Mouse (Mus musculus): ENCODE measurements at regions not wholly inside any gene's neighbourhood (a gene's known extent, or its start where the extent isn't known, plus 50 kb on each side); places are given as distances from the start of the nearest gene placed in this dataset.
"Not testable (repeated sequence)": the region's sequence is repeated elsewhere in the genome, so short reads cannot be mapped to it uniquely, and the experiment has no call there.

- Histone ChIP-seq H3K4me1 (ENCODE audit: insufficient read depth, low read length) (no peaks in the 10 kb centered on the region), H3K9ac (replicated peaks; ENCODE audit: low read length) (no peak overlapping the region), H3K27me3 (ENCODE audit: insufficient read depth, low read length) (no peaks in the 10 kb centered on the region), H3K9me3 (ENCODE audit: low read length) (no peaks in the 10 kb centered on the region), H3K36me3 (ENCODE audit: insufficient read depth, low read length) (no peaks in the 10 kb centered on the region), H3K4me3 (ENCODE audit: low read length) (no peak overlapping the region), H3K27ac (no peak overlapping the region), H3K4me2 (ENCODE audit: low read depth, low read length) (peak overlapping the region; percentile 42)
- no peak for TF ChIP-seq CTCF (IDR thresholded peaks at IDR 0.05; ENCODE audit: low read depth)
- DNase-seq (ENCODE audit: low spot score): peak; percentile 41
- peak; percentile 55; the same call in 1 of the 2 replicates for ATAC-seq
- 9% methylated on average over 11 of the region's 11 CpGs for WGBS
Observed at GRCm38 (mm10) chr12:55983565-55984351, 147.6 kb downstream of the Brms1l start.

GRCm38 (mm10) chr12:55983128-55983527 lies 147.0 kb downstream of the Brms1l start:
- 0 out of 2 replicates have a peak, but pooled peaks have one; percentile 4 for ATAC-seq
- 21% methylated on average over 3 of the region's 3 CpGs for WGBS

DNA sequence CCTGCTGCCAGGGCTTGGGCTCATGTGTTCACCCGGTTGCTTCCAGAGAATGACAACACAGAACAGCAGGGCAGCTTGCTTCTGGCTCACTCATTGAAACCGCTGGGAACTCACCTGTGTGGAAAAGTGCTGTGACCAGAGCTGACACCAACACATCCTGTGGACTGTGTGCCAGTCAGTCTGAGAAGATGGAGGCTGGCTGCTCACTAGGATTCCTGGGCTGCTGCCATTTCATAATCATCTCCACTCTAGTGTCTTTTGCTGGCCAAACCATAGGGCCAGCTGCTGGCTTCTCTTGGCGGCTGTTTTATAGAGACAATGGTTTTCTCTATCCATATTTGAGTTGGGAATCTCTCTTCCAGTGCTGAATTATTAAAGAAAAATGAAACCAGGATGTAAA lies 138.1 kb downstream of the Brms1l start:
- no peaks in the 10 kb centered on the region for H3K4me1 ChIP-seq (ENCODE audit: insufficient read depth, low read length)
- no peak overlapping the region for H3K4me2 ChIP-seq (ENCODE audit: low read depth, low read length)
- DNase-seq (ENCODE audit: low spot score) (peak; percentile 33), ATAC-seq (no peak)
- no peaks in the 10 kb centered on the region for H3K9me3 ChIP-seq (ENCODE audit: low read length)
- no peak for TF ChIP-seq CTCF (IDR thresholded peaks at IDR 0.05; ENCODE audit: low read depth)
- H3K36me3 ChIP-seq (ENCODE audit: insufficient read depth, low read length): no peaks in the 10 kb centered on the region
- H3K27me3 ChIP-seq (ENCODE audit: insufficient read depth, low read length): no peaks in the 10 kb centered on the region
- no peak overlapping the region for H3K9ac ChIP-seq (replicated peaks; ENCODE audit: low read length)
- no peak overlapping the region for H3K27ac ChIP-seq
- WGBS: 64% methylated on average over 3 of the region's 3 CpGs
- H3K4me3 ChIP-seq (ENCODE audit: low read length): no peak overlapping the region

More at GRCm38 (mm10) chr12:55983128-55983527, 147.0 kb downstream of the Brms1l start:
- no peaks in the 10 kb centered on the region for H3K9me3 ChIP-seq (ENCODE audit: low read length)
- H3K4me1 ChIP-seq (ENCODE audit: insufficient read depth, low read length): no peaks in the 10 kb centered on the region
- H3K9ac ChIP-seq (replicated peaks; ENCODE audit: low read length): no peak overlapping the region
- H3K27ac ChIP-seq: no peak overlapping the region
- peak overlapping the region; percentile 42; the same call in 1 of the 2 replicates for H3K4me2 ChIP-seq (ENCODE audit: low read depth, low read length)
- no peak overlapping the region for H3K4me3 ChIP-seq (ENCODE audit: low read length)
- TF ChIP-seq CTCF (IDR thresholded peaks at IDR 0.05; ENCODE audit: low read depth): no peak
- H3K36me3 ChIP-seq (ENCODE audit: insufficient read depth, low read length): no peaks in the 10 kb centered on the region
- no peaks in the 10 kb centered on the region for H3K27me3 ChIP-seq (ENCODE audit: insufficient read depth, low read length)
- DNase-seq (ENCODE audit: low spot score): no peak

GRCm38 (mm10) chr12:55959319-55959718 lies 123.2 kb downstream of the Brms1l start:
- H3K9me3 ChIP-seq (ENCODE audit: low read length); H3K4me2 ChIP-seq (ENCODE audit: low read depth, low read length); H3K36me3 ChIP-seq (ENCODE audit: insufficient read depth, low read length); H3K4me1 ChIP-seq (ENCODE audit: insufficient read depth, low read length); H3K27ac ChIP-seq; H3K4me3 ChIP-seq (ENCODE audit: low read length); H3K27me3 ChIP-seq (ENCODE audit: insufficient read depth, low read length); DNase-seq (ENCODE audit: low spot score); ATAC-seq; H3K9ac ChIP-seq (replicated peaks; ENCODE audit: low read length): not testable (repeated sequence)
- WGBS: 94% methylated on average over 3 of the region's 3 CpGs

- Histone ChIP-seq H3K9ac (replicated peaks; ENCODE audit: low read length) (no peak overlapping the region), H3K27ac (no peak overlapping the region), H3K27me3 (ENCODE audit: insufficient read depth, low read length) (no peaks in the 10 kb centered on the region), H3K4me2 (ENCODE audit: low read depth, low read length) (no peak overlapping the region), H3K9me3 (ENCODE audit: low read length) (no peaks in the 10 kb centered on the region), H3K4me3 (ENCODE audit: low read length) (no peak overlapping the region), H3K4me1 (ENCODE audit: insufficient read depth, low read length) (no peaks in the 10 kb centered on the region), H3K36me3 (ENCODE audit: insufficient read depth, low read length) (no peaks in the 10 kb centered on the region)
- ATAC-seq: no peak
- WGBS: 90% methylated on average over 6 of the region's 6 CpGs
- DNase-seq (ENCODE audit: low spot score): no peak
- TF ChIP-seq CTCF (IDR thresholded peaks at IDR 0.05; ENCODE audit: low read depth): no peak
Observed at GRCm38 (mm10) chr12:55940566-55940965, 104.4 kb downstream of the Brms1l start.

GRCm38 (mm10) chr12:55939281-55940142 lies 103.4 kb downstream of the Brms1l start:
- no peak overlapping the region for H3K9ac ChIP-seq (replicated peaks; ENCODE audit: low read length)

More at GRCm38 (mm10) chr12:55939281-55940142, 103.4 kb downstream of the Brms1l start:
- no peak for TF ChIP-seq CTCF (IDR thresholded peaks at IDR 0.05; ENCODE audit: low read depth)
- Histone ChIP-seq H3K27ac (peak overlapping the region; percentile 22; the same call in 1 of the 2 replicates), H3K27me3 (ENCODE audit: insufficient read depth, low read length) (no peaks in the 10 kb centered on the region), H3K4me1 (ENCODE audit: insufficient read depth, low read length) (no peaks in the 10 kb centered on the region), H3K9me3 (ENCODE audit: low read length) (no peaks in the 10 kb centered on the region), H3K4me2 (ENCODE audit: low read depth, low read length) (no peak overlapping the region; the same call in 1 of the 2 replicates), H3K4me3 (ENCODE audit: low read length) (no peak overlapping the region), H3K36me3 (ENCODE audit: insufficient read depth, low read length) (no peaks in the 10 kb centered on the region)
- ATAC-seq (peak; percentile 85), DNase-seq (ENCODE audit: low spot score) (peak; percentile 85)
- WGBS: 34% methylated on average over 10 of the region's 10 CpGs

Data from hindbrain, postnatal 0 days (tissue).